Mouse (Mus musculus) intestine, postnatal 0 days (tissue): Measurements from ENCODE around the gene Fam193b. TPM values are rescaled to one million over a fixed set of nuclear protein-coding genes. Genes with fewer than 3 reads are reported as not detected.

Experiments used
- ATAC-seq: fragments of 200-750 bp; cut with Nextera tagmentation; 2 replicates; pipeline ENCODE4 v1.8.0; 2017; ENCODE audit warnings: mild to moderate bottlenecking, moderate TSS enrichment, moderate library complexity
- H3K27ac ChIP-seq: fragments of 300-500 bp; sonication (generic); 2 replicates; pipeline ENCODE4 v1.5.1; 2014; ENCODE audit warnings: mild to moderate bottlenecking, low read depth, low read length, moderate library complexity
- H3K27me3 ChIP-seq: fragments of 300-500 bp; sonication (generic); replicated peaks from 2 replicates; pipeline ENCODE4 v1.6.1; 2014; ENCODE audit warnings: low read length, mixed read lengths; ENCODE audit not compliant: control insufficient read depth, insufficient read depth
- H3K36me3 ChIP-seq: fragments of 300-500 bp; sonication (generic); 2 replicates; pipeline ENCODE4 v1.6.1; 2014; ENCODE audit warnings: mild to moderate bottlenecking, moderate library complexity; ENCODE audit not compliant: control insufficient read depth, insufficient read depth
- H3K4me1 ChIP-seq: fragments of 300-500 bp; sonication (generic); replicated peaks from 2 replicates; pipeline ENCODE4 v1.6.1; 2014; ENCODE audit warnings: antibody characterized with exemption, low read length, mixed read lengths; ENCODE audit not compliant: control insufficient read depth, insufficient read depth
- H3K4me2 ChIP-seq: fragments of 300-500 bp; sonication (generic); replicated peaks from 2 replicates; pipeline ENCODE4 v1.6.1; 2014; ENCODE audit warnings: low read depth, mild to moderate bottlenecking, moderate library complexity
- H3K4me3 ChIP-seq: fragments of 300-500 bp; sonication (generic); 2 replicates; pipeline ENCODE4 v1.5.1; 2014; ENCODE audit warnings: low read depth, low read length
- H3K9ac ChIP-seq: fragments of 300-500 bp; sonication (generic); 2 replicates; pipeline ENCODE4 v1.6.1; 2014; ENCODE audit warnings: mild to moderate bottlenecking, low read depth, low read length
- H3K9me3 ChIP-seq: fragments of 300-500 bp; sonication (generic); 2 replicates; pipeline ENCODE4 v1.6.1; 2016; ENCODE audit warnings: mixed run types; ENCODE audit not compliant: control insufficient read depth
- CTCF ChIP-seq: sonication (generic); IDR thresholded peaks from 2 replicates; pipeline ENCODE4 v1.5.1; 2016; ENCODE audit warnings: low read depth, mild to moderate bottlenecking, control low read depth, antibody characterized with exemption, moderate library complexity
- WGBS: fragments of 180-500 bp; shearing (Covaris S2); extraction: QIAGEN DNeasy Blood & Tissue Kit; methylation state at CpG from one replicate; pipeline ENCODE4 v1.1.7; 2014; 5-methylcytosine and 5-hydroxymethylcytosine counted together
- polyA plus RNA-seq: library from polyadenylated mRNA; unstranded; fragments of >200 nt; fragmentation: Nextera tagmentation; extraction: Ambion mirVana; gene quantifications from 2 replicates; pipeline ENCODE4 v1.2.1, GENCODE M21; 2015

Fam193b gene
- polyA plus RNA-seq, 1 experiment from 2014 or later, result 10.3 TPM

GRCm38 (mm10) chr13:55548426-55548825, 22.5 kb downstream of the Fam193b start:
- Histone ChIP-seq H3K9me3 (no peaks in the 10 kb centered on the region), H3K27me3 (no peaks in the 10 kb centered on the region), H3K4me1 (no peaks in the 10 kb centered on the region), H3K36me3 (peaks cover 64% of the 10 kb centered on the region), H3K4me2 (no peak overlapping the region), H3K27ac (no peak overlapping the region), H3K9ac (no peak overlapping the region), H3K4me3 (no peak overlapping the region)
- no peak for ATAC-seq
- TF ChIP-seq CTCF, result no peak
- 85% methylated on average over 5 of the region's 5 CpGs for WGBS

DNA sequence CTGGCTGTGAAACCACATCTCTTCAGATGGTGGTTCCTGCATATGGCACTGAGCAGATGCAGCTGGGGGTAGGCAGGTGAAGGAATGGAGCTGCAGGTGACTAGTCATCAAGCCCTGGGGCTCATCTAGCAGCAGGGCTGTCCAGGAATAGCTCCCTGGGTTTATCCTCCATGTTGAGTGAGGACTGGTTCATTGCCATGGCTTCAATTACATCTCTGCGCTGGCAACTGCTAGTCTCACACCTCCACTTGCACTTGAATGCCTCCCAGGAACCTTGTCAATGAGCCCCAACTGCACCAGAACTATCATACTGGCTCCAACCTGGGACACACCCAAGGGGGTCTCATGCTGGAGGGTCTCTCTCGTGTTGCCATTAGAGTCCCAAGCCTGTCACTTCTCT, 23.0 kb downstream of the Fam193b start:
- no peak for TF ChIP-seq CTCF
- Histone ChIP-seq H3K27ac (no peak overlapping the region), H3K9ac (no peak overlapping the region), H3K36me3 (peaks cover 64% of the 10 kb centered on the region), H3K27me3 (no peaks in the 10 kb centered on the region), H3K4me1 (no peaks in the 10 kb centered on the region), H3K4me3 (no peak overlapping the region), H3K9me3 (no peaks in the 10 kb centered on the region), H3K4me2 (no peak overlapping the region)
- no peak for ATAC-seq
- 90% methylated on average over 2 of the region's 2 CpGs for WGBS

GRCm38 (mm10) chr13:55544792-55545191, 26.1 kb downstream of the Fam193b start:
- H3K4me2 ChIP-seq, result no peak overlapping the region
- WGBS, result 95% methylated on average over 6 of the region's 6 CpGs
- no peak for ATAC-seq
- TF ChIP-seq CTCF, result no peak
- H3K27me3 ChIP-seq, result no peaks in the 10 kb centered on the region
- H3K36me3 ChIP-seq, result peaks cover 83% of the 10 kb centered on the region
- no peak overlapping the region for H3K4me3 ChIP-seq
- no peak overlapping the region for H3K27ac ChIP-seq
- no peaks in the 10 kb centered on the region for H3K9me3 ChIP-seq
- H3K9ac ChIP-seq, result no peak overlapping the region
- H3K4me1 ChIP-seq, result no peaks in the 10 kb centered on the region

DNA sequence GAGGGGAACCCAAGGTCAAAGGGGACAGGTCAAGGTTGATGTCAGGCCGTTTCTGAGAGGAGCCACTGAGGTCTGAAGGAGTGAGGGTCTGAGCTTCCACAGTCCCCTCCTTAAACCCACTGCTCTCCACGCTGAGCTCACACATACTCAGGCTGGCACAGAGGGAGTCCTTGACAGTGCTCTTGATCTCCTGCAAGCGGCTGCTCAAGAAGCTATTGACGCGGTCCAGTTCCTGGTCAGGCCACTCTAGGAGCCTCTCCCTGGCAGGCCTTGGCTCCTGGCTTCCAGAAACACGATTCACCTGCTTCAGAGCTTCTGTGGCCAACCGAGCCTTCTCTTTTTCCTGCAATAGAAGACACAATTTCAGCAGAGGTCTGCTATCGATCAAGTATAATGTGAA, 27.5 kb downstream of the Fam193b start:
- Histone ChIP-seq H3K36me3 (peaks cover 82% of the 10 kb centered on the region), H3K9me3 (no peaks in the 10 kb centered on the region), H3K9ac (no peak overlapping the region), H3K4me2 (no peak overlapping the region), H3K27me3 (no peaks in the 10 kb centered on the region), H3K27ac (no peak overlapping the region), H3K4me3 (no peak overlapping the region), H3K4me1 (no peaks in the 10 kb centered on the region)
- 89% methylated on average over 8 of the region's 8 CpGs for WGBS
- no peak for ATAC-seq
- no peak for TF ChIP-seq CTCF

DNA sequence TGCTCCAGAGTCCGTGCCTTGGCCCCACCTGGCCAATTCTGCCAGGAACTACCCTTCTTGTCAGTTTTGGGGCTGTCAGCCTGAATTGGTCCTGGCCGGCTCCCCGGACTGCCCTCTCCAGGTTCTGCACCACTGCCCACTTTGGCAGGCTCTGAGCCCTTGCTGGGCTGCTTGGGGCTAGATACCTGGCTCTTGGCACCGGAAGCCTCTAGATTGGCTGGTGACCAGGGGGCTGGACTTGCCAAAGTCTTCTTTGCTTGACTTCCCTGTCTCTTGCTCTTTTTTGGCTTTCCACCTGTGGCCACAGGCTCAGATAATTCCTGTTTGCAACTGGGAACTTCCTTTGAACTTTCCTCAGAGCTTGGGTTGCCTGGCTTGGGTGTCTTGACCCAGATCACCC, 28.0 kb downstream of the Fam193b start:
- no peaks in the 10 kb centered on the region for H3K4me1 ChIP-seq
- no peaks in the 10 kb centered on the region for H3K27me3 ChIP-seq
- peaks cover 78% of the 10 kb centered on the region for H3K36me3 ChIP-seq
- TF ChIP-seq CTCF, result no peak
- no peaks in the 10 kb centered on the region for H3K9me3 ChIP-seq
- no peak overlapping the region for H3K4me2 ChIP-seq
- H3K4me3 ChIP-seq, result no peak overlapping the region
- WGBS, result 98% methylated on average over 4 of the region's 4 CpGs
- H3K27ac ChIP-seq, result no peak overlapping the region
- no peak overlapping the region for H3K9ac ChIP-seq
- no peak for ATAC-seq

DNA sequence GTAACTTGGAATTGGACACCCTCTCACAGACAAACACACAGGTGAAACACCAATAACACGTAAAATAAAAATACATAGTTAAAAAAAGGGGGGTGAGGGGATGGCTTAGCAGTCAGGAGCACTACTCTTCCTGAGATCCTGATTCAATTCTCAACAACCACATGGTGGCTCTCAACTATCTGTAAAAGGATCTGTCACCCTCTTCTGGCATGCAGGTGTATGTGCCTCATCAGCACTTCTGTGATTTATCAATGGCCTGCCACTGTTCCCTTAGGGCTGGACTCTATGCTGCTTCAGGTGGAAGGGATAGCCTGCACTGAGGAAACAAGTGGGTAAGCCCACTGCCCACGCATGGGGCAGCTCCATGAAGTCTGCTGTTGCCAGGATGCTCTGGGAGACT, 30.0 kb downstream of the Fam193b start:
- H3K27ac ChIP-seq, result no peak overlapping the region
- no peak overlapping the region for H3K9ac ChIP-seq
- H3K4me3 ChIP-seq, result no peak overlapping the region
- 86% methylated on average over 2 of the region's 2 CpGs for WGBS
- no peaks in the 10 kb centered on the region for H3K27me3 ChIP-seq
- H3K36me3 ChIP-seq, result peaks cover 69% of the 10 kb centered on the region
- H3K9me3 ChIP-seq, result no peaks in the 10 kb centered on the region
- no peak for ATAC-seq
- H3K4me1 ChIP-seq, result no peaks in the 10 kb centered on the region
- H3K4me2 ChIP-seq, result no peak overlapping the region
- no peak for TF ChIP-seq CTCF
